Mouse (Mus musculus) ES-Bruce4 (cell line): Measurements from ENCODE around the gene Hykk.

Experiments
- CTCF ChIP-seq: IDR thresholded peaks from one replicate; pipeline ENCODE4 v1.8.1; 2011; ENCODE audit warnings: low read depth, low read length
- POLR2A ChIP-seq: IDR thresholded peaks from one replicate; pipeline ENCODE4 v1.8.1; 2011; ENCODE audit warnings: low read length; ENCODE audit not compliant: insufficient read depth

DNA sequence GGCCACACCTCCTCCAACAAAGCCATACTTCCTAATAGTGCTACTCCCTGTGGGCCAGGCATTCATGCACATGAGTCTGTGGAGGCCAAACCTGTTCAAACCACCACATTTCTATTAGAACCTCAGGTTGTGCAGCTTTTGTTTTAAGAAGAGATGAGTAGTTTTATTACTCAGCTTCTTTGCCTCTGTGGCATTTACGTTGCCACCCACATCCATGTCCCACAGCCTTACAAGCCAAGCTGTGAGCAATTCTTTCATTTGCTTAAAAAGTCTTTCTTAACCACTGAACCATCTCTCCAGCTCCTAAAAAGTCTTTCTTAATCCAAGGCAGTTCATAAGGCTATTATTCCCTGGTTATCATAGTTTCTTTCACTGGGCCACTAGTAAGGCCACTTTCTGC lies 38.3 kb upstream of the Hykk start:
- TF ChIP-seq CTCF (no peak), POLR2A (no peak)
